Mouse (Mus musculus) stomach, postnatal 0 days (tissue): ENCODE measurements around the gene Cst6. TPM values are rescaled to one million over a fixed set of nuclear protein-coding genes. Genes with fewer than 3 reads are reported as not detected.

ENCODE experiments used
- ATAC-seq: fragments of 200-750 bp; cut with Nextera tagmentation; 2 replicates; pipeline ENCODE4 v1.8.0; 2017; ENCODE audit not compliant: low FRiP score, low TSS enrichment
- DNase-seq: peaks from one replicate; pipeline ENCODE4 v3.0.0-alpha.2; 2016; ENCODE audit warnings: low spot score
- H3K27ac ChIP-seq: fragments of 300-500 bp; sonication (generic); replicated peaks from 2 replicates; pipeline ENCODE4 v1.5.1; 2014; ENCODE audit warnings: mild to moderate bottlenecking, control low read depth
- H3K27me3 ChIP-seq: fragments of 300-500 bp; sonication (generic); 2 replicates; pipeline ENCODE4 v1.6.1; 2014; ENCODE audit warnings: low read length; ENCODE audit not compliant: control insufficient read depth, insufficient read depth
- H3K36me3 ChIP-seq: fragments of 300-500 bp; sonication (generic); 2 replicates; pipeline ENCODE4 v1.6.1; 2014; ENCODE audit warnings: low read length, mixed read lengths; ENCODE audit not compliant: control insufficient read depth, insufficient read depth
- H3K4me1 ChIP-seq: fragments of 300-500 bp; sonication (generic); replicated peaks from 2 replicates; pipeline ENCODE4 v1.6.1; 2014; ENCODE audit warnings: antibody characterized with exemption; ENCODE audit not compliant: control insufficient read depth, insufficient read depth
- H3K4me2 ChIP-seq: fragments of 300-500 bp; sonication (generic); replicated peaks from 2 replicates; pipeline ENCODE4 v1.6.1; 2014; ENCODE audit warnings: low read depth, mild to moderate bottlenecking, control low read depth, moderate library complexity
- H3K4me3 ChIP-seq: fragments of 300-500 bp; sonication (generic); 2 replicates; pipeline ENCODE4 v1.5.1; 2014; ENCODE audit warnings: low read depth, low read length, control low read depth
- H3K9ac ChIP-seq: fragments of 300-500 bp; sonication (generic); 2 replicates; pipeline ENCODE4 v1.6.1; 2014; ENCODE audit warnings: mild to moderate bottlenecking, low read length, control low read depth, mixed read lengths
- H3K9me3 ChIP-seq: fragments of 300-500 bp; sonication (generic); 2 replicates; pipeline ENCODE4 v1.6.1; 2016; ENCODE audit warnings: low read length; ENCODE audit not compliant: control insufficient read depth
- CTCF ChIP-seq: IDR thresholded peaks from 2 replicates; pipeline ENCODE4 v1.5.1; 2016; ENCODE audit warnings: antibody characterized with exemption, low read depth, mild to moderate bottlenecking, moderate library complexity
- EP300 ChIP-seq: optimal IDR thresholded peaks from 2 replicates; pipeline ENCODE3; 2016; ENCODE audit warnings: antibody characterized with exemption
- WGBS: fragments of 180-500 bp; shearing (Covaris S2); extraction: QIAGEN DNeasy Blood & Tissue Kit; methylation state at CpG from one replicate; pipeline ENCODE4 v1.1.7; 2014; 5-methylcytosine and 5-hydroxymethylcytosine counted together
- polyA plus RNA-seq: library from polyadenylated mRNA; unstranded; fragments of >200 nt; fragmentation: Nextera tagmentation; extraction: Ambion mirVana; gene quantifications from 2 replicates; pipeline ENCODE4 v1.2.1, GENCODE M21; 2015

The Cst6 gene
- polyA plus RNA-seq, 1 experiment from 2014 or later: 316 TPM

GRCm38 (mm10) chr19:5294972-5295735 is 54.2 kb downstream of the Cst6 start, which contains the start of gene Sf3b2:
TSS of gene Sf3b2 (minus strand) at chr19:5295455.
- H3K27ac ChIP-seq: peak within 1 kb of the TSS; percentile 85
- peak within 1 kb of the TSS; percentile 73 for H3K4me2 ChIP-seq
- H3K9me3 ChIP-seq: no peaks in the 10 kb centered on the region
- ATAC-seq (peak; percentile 97), DNase-seq (peak; percentile 98)
- H3K27me3 ChIP-seq: no peaks in the 10 kb centered on the region
- H3K4me1 ChIP-seq: no peaks in the 10 kb centered on the region
- H3K4me3 ChIP-seq: peak within 1 kb of the TSS; percentile 92
- peak within 1 kb of the TSS; percentile 82 for H3K9ac ChIP-seq
- peaks cover 16% of the 10 kb centered on the region for H3K36me3 ChIP-seq
- under 1% methylated on average over 46 of the region's 46 CpGs for WGBS
- TF ChIP-seq EP300 (no peak), CTCF (peak; percentile 88)

Other genes starting within 250 kb of the Cst6 start
- gene Rab1b, start 242.5 kb downstream of the Cst6 start, polyA plus RNA-seq: 183 and 194 TPM in 2 replicates
- 8.7 and 8.8 TPM in 2 replicates for gene Klc2, start 231.0 kb downstream of the Cst6 start, polyA plus RNA-seq
- 4.6 and 6.7 TPM in 2 replicates for gene Pacs1, start 76.5 kb downstream of the Cst6 start, polyA plus RNA-seq
- 134 and 148 TPM in 2 replicates for gene Sf3b2, start 54.1 kb downstream of the Cst6 start, polyA plus RNA-seq
- gene Gal3st3, start 51.2 kb downstream of the Cst6 start, polyA plus RNA-seq: 0.51 and 0.53 TPM in 2 replicates
- gene Catsper1, start 13.8 kb downstream of the Cst6 start, polyA plus RNA-seq: not detected in 2 replicates
- gene Eif1ad, start 17.2 kb upstream of the Cst6 start, polyA plus RNA-seq: 47.5 and 49.1 TPM in 2 replicates
- 279 and 293 TPM in 2 replicates for gene Banf1, start 17.6 kb upstream of the Cst6 start, polyA plus RNA-seq
- 30.9 and 34.1 TPM in 2 replicates for gene Sart1, start 39.1 kb upstream of the Cst6 start, polyA plus RNA-seq
- 0.44 TPM in 1 of 2 replicates, not detected in the other for gene Tsga10ip, start 53.0 kb upstream of the Cst6 start, polyA plus RNA-seq
- 196 and 203 TPM in 2 replicates for gene Drap1, start 75.4 kb upstream of the Cst6 start, polyA plus RNA-seq
- 36.5 and 38.6 TPM in 2 replicates for gene AI837181, start 75.6 kb upstream of the Cst6 start, polyA plus RNA-seq
- 0.16 and 0.33 TPM in 2 replicates for gene Fosl1, start 98.0 kb upstream of the Cst6 start, polyA plus RNA-seq
- 11.6 and 12.5 TPM in 2 replicates for gene Ccdc85b, start 108.3 kb upstream of the Cst6 start, polyA plus RNA-seq
- gene Fibp, start 111.0 kb upstream of the Cst6 start, polyA plus RNA-seq: 103 and 111 TPM in 2 replicates
- 0.29 and 0.50 TPM in 2 replicates for gene Ctsw, start 118.9 kb upstream of the Cst6 start, polyA plus RNA-seq
- 59.7 and 67.0 TPM in 2 replicates for gene Efemp2, start 124.4 kb upstream of the Cst6 start, polyA plus RNA-seq
- gene Mus81, start 138.8 kb upstream of the Cst6 start, polyA plus RNA-seq: 18.4 and 18.5 TPM in 2 replicates
- gene Cfl1, start 140.9 kb upstream of the Cst6 start, polyA plus RNA-seq: 1,281 and 1,389 TPM in 2 replicates
- gene 1700020D05Rik, start 154.2 kb upstream of the Cst6 start, polyA plus RNA-seq: not detected in 2 replicates
- gene Snx32, start 161.0 kb upstream of the Cst6 start, polyA plus RNA-seq: 2.8 and 3.8 TPM in 2 replicates
- gene Ovol1, start 211.1 kb upstream of the Cst6 start, polyA plus RNA-seq: 26.6 and 28.2 TPM in 2 replicates
- gene Ap5b1, start 218.5 kb upstream of the Cst6 start, polyA plus RNA-seq: 4.7 and 5.7 TPM in 2 replicates